Comparison of ENCODE assay signal across 8 mouse cellular contexts in the genomic region with DNA sequence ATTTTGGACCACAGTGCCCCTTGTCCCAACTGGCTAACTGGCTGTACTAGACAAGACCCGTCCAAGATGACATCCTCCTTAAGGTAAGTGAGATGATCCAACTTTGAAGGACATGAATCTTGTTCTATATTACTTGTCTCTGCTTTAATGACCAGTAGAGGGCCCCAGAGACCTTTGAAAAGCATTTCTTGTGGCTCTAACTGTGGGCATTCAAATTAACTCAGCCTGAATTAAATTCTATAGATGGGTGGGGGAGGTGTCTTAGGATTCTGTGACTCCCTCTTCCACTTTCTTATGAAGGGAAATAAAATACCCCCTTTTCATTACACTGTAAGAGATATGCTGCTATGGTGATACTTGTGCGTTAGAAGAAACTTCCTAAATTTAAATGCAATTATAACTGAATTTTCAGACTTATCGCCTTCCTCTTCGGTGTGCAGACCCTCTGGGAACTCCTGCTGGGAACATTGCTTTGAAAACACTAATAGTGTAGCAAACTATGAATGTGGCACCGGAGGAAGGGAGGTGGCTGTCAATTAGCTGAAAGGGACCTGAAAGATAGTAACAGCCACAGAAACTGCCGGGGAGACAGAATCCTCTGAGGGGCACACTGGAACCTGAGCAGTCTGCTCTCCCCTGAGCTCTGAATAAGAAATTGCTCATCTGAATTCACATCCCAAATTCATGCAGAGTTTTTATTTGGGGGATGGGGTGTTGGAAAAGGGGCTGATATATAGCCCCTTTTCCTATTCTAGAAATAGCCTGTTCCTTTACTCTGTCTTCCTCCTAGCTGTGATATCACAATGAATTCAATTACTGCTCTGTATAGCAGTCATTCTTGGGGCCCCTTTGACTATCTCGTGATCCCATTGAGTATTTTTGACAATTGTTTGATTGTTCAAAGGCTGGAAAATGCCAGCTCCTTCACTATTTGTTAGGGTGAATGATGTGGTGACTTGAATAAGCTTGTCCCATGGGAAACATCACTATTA.
A peak's percentile ranks its signal among the peaks of the same experiment; 100 is the strongest.
DNase-seq lines count a peak whose midpoint lies in the region; ATAC-seq and TF ChIP-seq lines count a peak whose summit lies in the region.

No protein-coding gene starts in this region.

- no peak overlapping the region for H3K27ac ChIP-seq in gastrocnemius, adult 2 months
- H3K27ac ChIP-seq in forebrain, embryonic 12.5 days = no peak overlapping the region
- no peak overlapping the region for H3K27ac ChIP-seq in layer of hippocampus, adult 2 months
- peak overlapping the region; percentile 12; the same call in 1 of the 2 replicates for H3K27ac ChIP-seq in midbrain, embryonic 15.5 days

- no peak for DNase-seq in gastrocnemius, adult 2 months
- no peak for DNase-seq in gastrocnemius, postnatal 14 days
- peak; percentile 82 for DNase-seq in 3T3-L1 (ENCODE audit: low read depth, low spot score)
- peak; percentile 51 for DNase-seq in R1 (ENCODE audit: low read depth, low spot score)
- DNase-seq in layer of hippocampus, adult 2 months (ENCODE audit: low spot score in 2 of 2) = peak; percentile 65 to 72
- no peak for DNase-seq in ovary, postnatal 10 days (ENCODE audit: low spot score)

- no peaks in the 10 kb centered on the region for H3K9me3 ChIP-seq in forebrain, embryonic 12.5 days
- H3K9me3 ChIP-seq in midbrain, embryonic 15.5 days = no peaks in the 10 kb centered on the region

- 0 out of 2 replicates have a peak, but pooled peaks cover 4% of the 10 kb centered on the region for H3K27me3 ChIP-seq in forebrain, embryonic 12.5 days
- H3K27me3 ChIP-seq in midbrain, embryonic 15.5 days (replicated peaks) = no peaks in the 10 kb centered on the region

- H3K4me2 ChIP-seq in forebrain, embryonic 12.5 days = peak overlapping the region; percentile 39
- H3K4me2 ChIP-seq in midbrain, embryonic 15.5 days = peak overlapping the region; percentile 42

- H3K4me1 ChIP-seq in forebrain, embryonic 12.5 days = peaks cover 10% of the 10 kb centered on the region
- peaks cover 9% of the 10 kb centered on the region for H3K4me1 ChIP-seq in midbrain, embryonic 15.5 days

- TF ChIP-seq CTCF in gastrocnemius, adult 2 months (IDR thresholded peaks at IDR 0.05) = peak; percentile 75
- TF ChIP-seq CTCF in layer of hippocampus, adult 2 months (conservative IDR thresholded peaks at IDR 0.05) = peak; percentile 90

- no peak overlapping the region for H3K9ac ChIP-seq in forebrain, embryonic 12.5 days
- H3K9ac ChIP-seq in midbrain, embryonic 15.5 days = no peak overlapping the region

- peak; percentile 82 for ATAC-seq in forebrain, embryonic 12.5 days (ENCODE audit: low FRiP score)
- ATAC-seq in midbrain, embryonic 15.5 days (replicated peaks) = peak; percentile 86

- no peak overlapping the region for H3K4me3 ChIP-seq in gastrocnemius, adult 2 months
- H3K4me3 ChIP-seq in forebrain, embryonic 12.5 days (replicated peaks) = no peak overlapping the region
- H3K4me3 ChIP-seq in layer of hippocampus, adult 2 months = no peak overlapping the region
- H3K4me3 ChIP-seq in midbrain, embryonic 15.5 days = peak overlapping the region; percentile 18

- no peaks in the 10 kb centered on the region for H3K36me3 ChIP-seq in forebrain, embryonic 12.5 days (replicated peaks)
- H3K36me3 ChIP-seq in midbrain, embryonic 15.5 days (replicated peaks) = no peaks in the 10 kb centered on the region

- intact Hi-C loops in gastrocnemius, adult 2 months (cut with DNase I) = no loop called here
- intact Hi-C loops in gastrocnemius, postnatal 14 days (cut with DNase I; ENCODE audit: low total_unique reads) = no loop called here

- WGBS in forebrain, embryonic 12.5 days = 6% methylated on average over 7 of the region's 7 CpGs
- 15% methylated on average over 7 of the region's 7 CpGs for WGBS in midbrain, embryonic 15.5 days

Comparison
In these comparisons a context has a peak if more than half of its experiments do, and no peak if none do; other contexts are left out.
1. DNase-seq: peak in 3T3-L1 (single experiment), R1 (single experiment) and layer of hippocampus, adult 2 months (2 of 2); none in gastrocnemius, adult 2 months (single experiment), gastrocnemius, postnatal 14 days (single experiment) and ovary, postnatal 10 days (single experiment).